Mouse (Mus musculus) lung, postnatal 4 days (tissue): ENCODE measurements at regions not wholly inside any gene's neighbourhood (a gene's known extent, or its start where the extent isn't known, plus 50 kb on each side); places are given as distances from the start of the nearest gene placed in this dataset.

Source experiments
- DNase-seq, 2 experiments: peaks; one replicate each; pipeline ENCODE4 v3.0.0; 2021

DNA sequence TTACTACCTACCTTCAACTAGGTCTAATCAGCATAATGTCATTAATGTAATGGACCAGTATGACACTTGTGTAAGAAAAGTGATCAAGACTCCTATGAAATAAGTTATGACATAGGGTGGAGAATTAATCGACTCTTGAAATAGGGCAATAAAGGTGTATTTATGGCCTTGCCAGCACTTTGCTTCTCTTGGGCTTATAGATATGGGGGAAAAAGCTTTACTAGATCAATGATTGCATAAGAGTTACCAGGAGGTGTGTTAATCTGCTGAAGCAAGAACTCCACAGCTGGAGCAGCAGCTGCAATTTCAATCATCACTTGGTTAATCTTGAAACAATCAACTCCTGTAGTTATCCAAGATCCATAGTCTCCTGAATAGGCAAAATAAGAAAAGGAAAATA is 143.1 kb upstream of the Tle4 start:
- no peak for DNase-seq

DNA sequence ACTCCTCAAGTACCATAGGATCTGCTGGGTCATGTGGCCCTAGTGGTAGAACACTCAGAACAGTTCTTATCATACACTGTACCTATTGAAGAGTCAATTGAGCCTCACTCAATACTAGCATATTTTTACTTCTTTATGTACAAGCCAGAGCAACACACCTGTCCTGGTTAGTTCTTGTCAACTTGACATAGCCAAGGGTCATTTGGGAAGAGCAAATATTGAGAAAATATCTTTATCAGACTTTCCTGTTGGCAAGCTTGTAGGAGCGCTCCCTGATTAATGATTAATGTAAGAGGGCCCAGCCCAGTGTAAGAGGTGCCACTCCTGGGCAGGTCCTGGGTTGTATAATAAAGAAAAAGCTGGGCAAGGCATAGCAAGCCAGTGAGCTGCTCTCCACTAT is 142.3 kb upstream of the Tle4 start:
- DNase-seq = peak; percentile 40 to 71

DNA sequence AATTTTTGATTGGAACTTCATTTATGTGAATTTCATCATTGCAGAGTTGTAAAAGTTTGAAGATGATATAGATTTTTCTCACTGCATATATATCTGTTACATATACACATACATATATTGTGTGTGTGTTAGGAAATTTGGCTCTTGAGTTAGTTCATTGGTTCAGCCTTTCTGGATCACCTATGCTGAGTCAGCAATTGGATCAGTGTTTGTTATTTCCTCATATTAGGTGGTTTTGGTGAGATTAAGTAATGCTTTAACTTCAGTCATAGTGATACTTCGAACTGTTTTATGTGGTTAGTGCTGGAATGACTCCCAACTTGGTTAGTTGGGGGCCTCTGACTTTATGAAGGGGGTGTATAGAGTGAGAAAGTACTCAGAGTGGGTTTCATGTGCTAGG is 138.7 kb upstream of the Tle4 start:
- DNase-seq = no peak

DNA sequence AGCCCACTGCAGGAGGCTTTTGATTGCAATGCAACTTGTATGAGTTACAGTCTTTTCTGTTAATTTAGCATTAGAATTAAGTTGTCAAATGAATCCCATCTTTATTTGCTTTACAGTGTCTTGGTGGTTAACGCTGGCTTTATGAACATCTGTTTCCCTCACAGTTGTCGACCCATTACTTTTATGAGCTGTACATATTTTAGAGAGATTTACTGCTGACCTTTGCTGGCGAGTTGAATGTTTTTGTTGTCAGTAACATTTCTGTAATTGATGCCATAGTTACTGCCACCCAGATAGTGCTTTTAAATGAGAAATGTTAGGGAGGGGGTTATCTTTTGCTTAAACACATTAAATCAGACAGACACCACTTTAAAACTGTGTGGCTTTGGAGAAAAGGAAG is 127.5 kb upstream of the Tle4 start:
- no peak for DNase-seq

DNA sequence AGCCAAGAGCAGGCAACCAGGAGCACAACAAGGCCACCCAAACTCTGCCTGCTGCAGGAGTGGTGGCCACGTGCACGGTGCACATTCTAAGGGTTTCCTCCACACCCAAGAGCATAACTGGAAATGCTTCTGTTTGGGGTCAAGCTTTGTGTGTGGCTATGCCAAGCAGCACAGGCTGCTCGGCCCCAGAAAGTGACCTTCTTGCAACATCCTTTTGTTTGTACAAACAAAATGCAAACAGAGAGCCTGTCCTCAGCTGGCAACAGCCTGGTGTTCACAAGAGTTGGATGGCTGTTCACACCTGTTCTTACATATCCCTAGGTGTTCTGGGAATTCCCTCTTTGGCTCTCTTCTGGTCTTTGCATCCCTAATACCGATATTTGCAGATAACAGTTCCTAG is 126.8 kb upstream of the Tle4 start:
- DNase-seq = no peak

DNA sequence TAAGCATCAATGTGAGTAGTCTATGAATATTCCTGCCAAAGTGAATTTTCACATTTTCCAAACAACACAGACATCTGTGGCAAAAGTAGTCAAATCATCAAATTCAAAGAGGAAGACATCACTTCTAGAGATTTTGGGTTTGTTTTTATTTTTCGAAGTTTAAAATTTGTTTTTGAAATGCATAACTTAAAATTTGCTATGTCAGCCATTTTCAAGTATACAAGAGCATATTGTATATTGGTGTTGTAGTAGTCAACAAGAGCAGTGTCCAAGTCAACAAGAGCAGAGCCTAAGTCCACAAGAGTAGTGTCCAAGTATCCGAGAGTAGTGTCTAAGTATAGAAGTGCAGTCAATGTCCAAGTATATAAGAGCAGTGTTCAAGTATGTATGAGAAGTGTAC is 107.9 kb upstream of the Tle4 start:
- no peak for DNase-seq

DNA sequence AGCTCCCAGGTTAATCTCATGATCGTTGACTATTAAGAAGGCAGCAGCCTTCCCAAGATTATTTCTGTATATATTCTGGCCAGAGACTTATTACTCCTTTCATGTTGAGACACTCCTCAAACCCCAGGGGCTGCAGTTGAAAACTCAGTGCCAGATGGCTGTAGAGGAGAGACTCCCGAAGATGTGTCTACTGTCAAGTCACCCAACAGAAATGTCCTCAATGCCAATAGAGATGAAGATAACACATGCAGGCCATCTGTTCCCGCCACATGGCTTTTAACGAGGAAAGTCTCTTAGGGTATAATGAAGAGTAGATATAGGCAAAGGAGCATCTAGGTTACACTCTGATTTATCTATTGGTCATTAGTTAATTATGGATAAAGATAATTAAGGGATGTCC is 103.3 kb upstream of the Tle4 start:
- DNase-seq = no peak

DNA sequence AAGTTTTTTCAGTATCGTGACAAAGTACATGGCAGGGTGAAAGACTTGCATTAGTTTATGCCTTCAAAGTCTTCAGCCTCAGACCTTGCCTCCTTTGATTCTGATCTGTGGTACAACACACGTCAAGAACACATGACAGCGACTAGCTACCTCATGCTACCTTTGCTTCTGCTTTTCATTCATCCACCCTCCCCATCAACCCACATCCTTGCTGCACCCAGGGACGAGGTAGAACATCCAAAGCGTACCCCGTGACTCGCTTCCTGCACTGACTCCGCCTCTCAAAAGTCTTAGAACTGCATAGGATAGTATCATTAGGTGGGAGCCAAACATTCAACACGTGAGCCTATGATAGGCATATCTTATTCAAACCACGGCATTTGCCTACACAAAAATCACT is 97.5 kb upstream of the Tle4 start:
- no peak for DNase-seq

DNA sequence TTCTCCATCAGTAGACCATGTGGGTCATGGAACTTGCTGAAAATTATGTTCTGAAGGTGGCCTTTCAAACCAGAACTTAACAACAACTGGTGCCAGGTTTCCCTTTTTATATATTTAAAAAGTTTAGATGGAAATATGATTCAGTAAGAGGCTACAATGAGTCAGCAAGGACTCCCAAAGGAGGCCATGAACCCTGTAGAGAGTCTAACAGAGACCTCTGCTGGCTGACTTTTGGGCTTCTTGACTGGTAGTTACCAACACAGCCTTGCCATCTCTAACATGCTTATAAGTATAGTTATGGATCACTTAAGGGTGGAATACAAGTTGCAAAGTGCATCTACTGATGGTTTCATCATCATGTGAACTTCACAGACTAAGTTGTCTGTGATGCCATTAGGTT is 94.3 kb upstream of the Tle4 start:
- DNase-seq = peak in 1 of 2 experiments; percentile 16

DNA sequence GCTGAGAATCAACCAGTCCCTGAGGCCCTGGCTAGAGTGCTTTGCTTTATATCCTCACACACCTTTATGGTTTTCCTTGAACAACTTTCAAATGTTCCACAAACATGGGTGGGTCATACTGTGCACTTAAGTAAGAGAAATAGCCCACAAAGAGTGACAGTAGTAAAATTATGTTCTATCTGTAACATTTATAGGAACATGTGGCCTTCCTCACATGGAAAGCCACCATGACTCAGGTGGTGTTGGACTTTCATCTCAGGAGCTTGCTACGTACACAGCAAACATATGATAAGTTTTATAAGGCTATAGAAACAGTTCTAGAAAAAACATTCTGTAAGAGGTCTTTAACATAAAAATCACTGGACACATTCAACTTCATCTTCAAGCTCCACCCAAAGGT is 87.8 kb upstream of the Tle4 start:
- no peak for DNase-seq

DNA sequence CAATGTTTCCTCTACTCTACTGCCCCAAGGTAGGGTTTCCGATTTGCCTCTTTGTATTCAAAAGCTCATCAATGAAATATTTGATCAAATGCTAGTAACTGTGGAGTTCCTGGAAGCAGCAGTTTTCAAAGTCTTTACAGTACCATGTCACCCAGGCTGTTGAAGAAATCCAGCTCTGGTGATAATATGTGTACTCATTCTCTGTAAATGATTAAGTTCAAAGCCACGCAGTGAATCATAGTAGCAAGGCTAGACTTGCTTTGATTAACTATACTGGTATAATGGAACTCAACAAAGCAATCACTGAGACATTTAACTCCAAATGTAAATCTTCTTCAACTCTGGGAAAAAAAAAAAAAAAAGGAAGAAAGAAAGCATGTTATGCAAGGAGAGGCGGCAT is 86.8 kb upstream of the Tle4 start:
- no peak for DNase-seq

DNA sequence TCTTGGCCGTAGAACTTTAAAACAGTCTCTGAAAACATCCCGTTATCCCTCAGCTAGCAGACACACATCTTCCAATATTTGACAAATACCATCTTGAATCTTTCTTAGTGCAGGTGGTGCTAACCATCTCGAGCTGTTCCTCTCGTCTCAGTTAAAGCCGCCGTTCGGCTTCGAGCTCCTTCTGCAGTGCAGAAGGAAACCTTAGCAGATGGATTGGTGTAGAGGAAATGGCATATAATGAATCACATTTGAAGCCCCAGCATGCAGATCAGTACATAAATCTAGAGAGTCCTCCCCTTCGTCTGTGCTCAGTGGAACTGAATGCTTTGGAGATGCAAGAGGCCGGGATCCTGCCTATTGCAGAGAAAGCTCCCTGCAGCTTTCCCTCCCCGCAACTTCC is 83.5 kb upstream of the Tle4 start:
- no peak for DNase-seq

DNA sequence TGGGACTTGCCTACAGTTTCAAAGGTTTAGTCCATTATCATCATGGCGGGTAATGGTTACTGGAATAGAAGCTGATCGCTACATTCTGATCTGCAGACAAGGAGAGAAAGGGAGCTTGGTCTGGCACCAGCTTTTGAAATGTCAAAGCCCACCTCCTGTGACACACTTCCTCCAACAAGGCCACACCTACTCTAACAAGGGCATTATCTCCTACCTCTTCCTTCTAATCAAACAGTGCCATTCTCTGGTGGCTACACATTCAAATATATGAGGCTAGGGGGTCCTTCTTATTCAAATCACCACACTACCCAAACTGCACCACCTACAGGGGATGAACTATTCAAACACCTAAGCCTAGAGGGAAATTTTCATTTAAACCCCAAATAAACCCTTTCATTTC is 81.9 kb upstream of the Tle4 start:
- no peak for DNase-seq

DNA sequence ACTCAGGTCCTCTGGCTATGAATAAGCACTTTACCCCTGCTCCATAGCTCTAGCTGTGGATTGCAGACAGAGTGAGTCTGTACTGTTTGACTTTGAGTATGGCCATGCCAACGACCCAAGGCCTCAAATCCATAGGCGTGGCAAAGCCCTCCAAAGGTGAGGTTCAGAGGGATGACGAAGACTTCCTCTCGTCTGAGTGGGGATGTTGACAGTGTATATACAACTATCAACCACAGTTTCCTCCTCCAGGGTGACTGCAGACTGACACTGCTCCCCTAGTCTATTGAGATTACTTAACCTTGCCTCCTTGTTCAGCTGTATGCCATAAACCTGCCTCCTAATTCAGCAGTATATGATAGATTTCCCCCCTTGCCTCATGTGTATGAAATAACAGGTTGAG is 80.7 kb upstream of the Tle4 start:
- DNase-seq = no peak

DNA sequence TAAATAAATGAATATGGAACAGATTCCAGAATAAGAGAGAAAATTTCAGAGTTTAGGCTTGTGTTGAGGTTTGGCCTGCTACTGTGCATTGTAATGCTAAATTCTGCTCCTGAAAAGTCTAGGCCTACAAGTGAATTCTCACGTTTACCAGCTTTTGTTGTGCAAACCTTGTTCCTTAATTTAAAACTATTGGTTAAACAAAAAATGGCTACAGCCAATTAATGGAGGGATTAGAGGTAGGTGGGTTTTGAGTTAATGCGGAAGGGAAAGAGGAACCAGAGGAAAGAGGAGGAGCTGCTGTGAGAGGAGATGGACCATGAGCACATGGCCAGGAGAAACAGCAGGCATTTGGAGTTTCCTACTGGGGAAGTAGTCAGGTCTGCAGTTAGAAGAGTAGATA is 79.1 kb upstream of the Tle4 start:
- no peak for DNase-seq

DNA sequence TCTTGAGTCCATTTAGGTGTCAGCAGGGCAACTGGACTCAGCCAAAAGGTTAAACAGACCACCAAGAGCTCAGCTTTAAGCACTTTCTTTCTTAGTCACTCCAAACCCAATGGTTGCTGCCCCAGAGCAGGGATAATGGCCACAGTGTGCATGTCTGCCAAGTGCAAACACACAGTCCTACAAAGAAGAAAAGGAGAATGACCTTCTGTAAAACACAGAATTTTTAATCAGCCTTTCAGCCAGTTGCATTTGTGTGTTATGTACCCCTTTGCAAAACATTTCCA is 72.9 kb upstream of the Tle4 start:
- no peak for DNase-seq

DNA sequence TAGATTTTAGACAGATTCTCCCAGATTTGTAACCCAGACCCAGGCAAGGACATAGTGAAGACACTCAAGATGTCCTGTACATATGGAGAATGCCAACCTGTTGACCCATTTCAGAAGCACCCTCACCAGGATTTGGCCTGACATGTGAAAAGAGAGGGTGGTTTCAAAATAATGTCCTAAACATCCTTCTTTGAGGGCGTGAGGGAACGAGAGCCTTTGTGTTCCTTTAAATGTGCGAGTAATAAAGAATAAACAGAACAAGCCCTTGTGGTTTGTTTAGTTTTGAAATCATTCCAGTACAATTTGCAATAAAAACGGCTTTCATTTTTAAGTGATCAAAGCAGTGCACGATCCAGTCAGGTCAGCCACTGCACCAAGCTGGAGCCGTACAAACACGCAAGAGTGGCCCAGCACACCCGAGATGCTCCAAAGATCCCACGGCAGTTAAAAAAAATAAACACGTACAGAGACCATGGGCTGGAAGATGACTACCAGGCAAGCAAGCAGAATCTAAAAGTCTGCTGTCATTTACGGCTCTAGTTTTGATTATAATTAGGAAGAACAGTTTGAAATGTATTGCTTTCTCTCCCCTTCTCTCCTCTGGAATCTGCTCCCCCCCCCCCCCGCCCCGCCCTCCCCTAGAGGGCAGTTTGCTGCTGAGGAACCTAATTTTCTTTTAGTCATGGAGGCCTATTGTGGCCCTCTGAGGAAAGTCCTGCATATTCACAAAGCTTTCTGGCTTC is 72.4 kb upstream of the Tle4 start:
- no peak for DNase-seq

DNA sequence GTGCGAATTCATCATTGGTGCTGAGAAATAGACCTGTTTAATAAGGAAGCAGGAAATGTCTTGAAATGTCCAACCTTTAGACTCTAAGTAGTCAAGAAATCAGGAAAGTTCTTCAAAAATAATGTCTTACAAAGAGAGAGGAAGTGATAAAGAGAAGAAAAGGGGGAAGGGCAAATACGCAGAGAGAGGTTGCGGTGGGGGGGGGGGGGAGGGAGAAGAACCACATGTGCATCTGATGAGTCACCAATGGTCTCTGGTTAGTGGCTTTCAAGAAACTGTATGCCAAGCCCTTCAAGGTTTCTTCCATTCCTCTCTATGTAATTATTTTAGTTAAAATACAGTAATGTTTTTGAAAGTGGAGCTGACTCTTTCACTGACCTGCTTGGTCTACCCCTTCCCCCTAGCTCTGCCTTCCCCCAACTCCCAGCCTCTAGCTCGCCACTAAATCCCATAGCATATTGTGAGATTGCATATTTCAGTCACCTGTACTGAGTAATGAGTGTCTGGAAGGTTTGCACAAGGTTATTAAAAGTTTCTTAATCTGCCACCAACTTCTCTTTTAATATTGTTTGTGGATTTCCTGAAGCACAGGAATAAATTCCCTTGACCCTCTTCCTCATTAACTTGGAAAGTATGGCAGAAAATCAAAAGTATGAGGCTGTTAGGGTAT is 70.8 kb upstream of the Tle4 start:
- DNase-seq = no peak

DNA sequence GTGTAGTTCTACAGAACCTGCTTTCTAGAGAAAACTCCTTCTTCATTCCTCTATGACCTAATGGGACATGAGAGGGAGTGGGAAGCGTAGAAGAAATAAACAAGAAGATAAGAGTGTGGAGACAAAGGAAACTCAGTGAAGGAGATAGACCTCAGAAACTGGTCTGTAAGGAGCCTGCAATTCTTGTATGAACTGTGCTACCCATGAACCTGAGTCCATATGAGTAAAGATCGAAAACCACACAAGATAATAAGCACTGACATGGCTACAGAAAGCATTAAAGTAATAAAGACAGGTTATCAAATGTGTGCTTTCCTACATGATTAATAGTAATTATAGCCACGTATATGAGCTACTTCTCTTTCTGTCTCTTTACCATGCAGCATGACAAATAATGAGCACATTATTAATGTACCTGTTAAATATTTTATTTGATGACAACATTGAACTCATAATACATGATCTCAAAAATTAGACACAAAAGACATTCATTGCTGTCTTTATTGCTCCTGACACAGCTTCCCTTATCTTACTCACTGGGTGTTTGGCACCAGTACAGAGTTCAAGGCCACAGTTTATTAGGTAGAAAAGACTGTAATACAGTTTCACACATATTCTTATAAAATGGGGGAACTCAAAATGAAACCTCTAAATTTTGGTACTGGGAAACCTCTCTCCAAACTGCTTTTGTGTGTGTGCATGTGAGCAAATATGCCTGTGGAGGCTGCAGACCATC is 67.0 kb upstream of the Tle4 start:
- DNase-seq = no peak

DNA sequence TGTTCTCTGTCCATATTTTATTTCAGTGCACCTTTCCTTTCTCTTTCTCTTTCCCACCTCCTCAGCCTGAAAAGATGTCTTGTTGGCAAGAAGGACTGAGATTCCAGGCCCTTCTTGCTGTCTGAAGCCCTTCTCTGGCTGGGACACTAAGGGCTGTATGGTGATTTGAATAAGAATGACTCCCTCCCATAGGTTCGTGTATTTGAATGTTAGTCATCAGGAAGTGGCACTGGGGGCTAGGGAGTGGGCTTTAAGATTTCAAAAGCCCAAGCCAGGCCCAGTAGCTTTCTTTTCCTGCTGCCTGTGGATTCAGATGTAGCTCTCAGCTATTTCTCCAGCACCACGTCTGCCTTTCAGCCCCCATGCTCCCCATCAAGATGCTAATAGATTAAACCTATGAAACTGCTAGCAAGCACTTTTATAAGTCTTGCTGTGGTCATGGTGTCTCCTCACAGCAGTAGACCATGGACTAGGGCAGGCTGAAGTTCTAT is 66.3 kb upstream of the Tle4 start:
- no peak for DNase-seq

DNA sequence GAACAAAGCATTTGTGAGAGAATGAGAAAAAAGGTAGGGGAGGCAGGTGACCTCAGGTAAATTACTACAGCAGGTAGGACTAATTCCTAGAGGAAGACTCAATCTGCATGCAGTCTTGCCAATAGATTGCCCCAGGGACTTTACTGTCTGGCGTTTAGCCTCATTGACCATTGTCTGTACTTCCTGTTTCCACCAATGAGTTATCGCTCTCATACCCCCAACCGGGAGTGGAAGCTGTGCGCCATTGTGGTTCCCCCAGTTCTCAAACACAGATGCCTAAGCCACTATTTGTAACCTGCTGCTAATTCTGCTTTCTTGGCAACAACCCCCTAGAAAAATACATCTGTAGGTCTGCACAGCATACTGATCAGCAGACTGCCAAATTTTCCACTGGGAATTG is 65.5 kb upstream of the Tle4 start:
- DNase-seq = no peak

DNA sequence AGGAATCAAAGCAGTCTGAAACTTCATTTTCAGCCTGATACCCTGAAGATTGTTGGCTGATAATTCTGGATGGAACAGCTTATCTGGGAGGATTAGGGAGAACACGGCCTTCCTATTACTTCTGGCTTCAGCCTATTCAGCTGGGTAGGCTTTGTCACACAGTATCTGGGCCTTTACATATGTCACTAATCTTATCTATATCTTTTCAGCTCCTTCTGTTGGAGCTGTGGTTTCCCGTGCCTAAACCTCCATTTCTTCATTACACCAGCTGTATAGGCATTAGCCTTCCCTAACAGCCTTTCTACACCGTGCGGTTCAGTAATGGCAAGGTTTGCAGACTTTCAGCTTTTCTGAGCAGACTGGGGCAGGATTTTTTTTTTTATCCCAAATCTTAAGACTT is 61.9 kb upstream of the Tle4 start:
- no peak for DNase-seq

DNA sequence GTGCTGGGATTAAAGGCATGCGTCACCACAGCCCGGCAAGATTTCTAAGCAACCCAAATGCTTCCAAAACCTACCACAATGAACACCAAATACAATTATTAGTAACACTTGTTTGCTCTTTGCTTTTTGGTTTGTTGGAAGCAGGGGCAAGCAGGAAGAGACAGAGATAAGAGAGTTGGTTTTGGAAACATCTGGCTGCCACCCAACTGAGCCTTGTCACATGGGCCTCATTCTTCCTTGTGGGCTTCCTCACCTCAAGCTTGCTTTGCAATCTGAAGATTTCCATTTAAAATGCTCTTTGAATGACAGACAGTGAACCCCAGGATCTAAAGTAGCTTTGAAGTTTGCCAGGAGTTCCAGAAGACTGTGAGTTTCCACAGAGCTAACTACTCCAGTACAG is 60.6 kb upstream of the Tle4 start:
- DNase-seq = no peak

DNA sequence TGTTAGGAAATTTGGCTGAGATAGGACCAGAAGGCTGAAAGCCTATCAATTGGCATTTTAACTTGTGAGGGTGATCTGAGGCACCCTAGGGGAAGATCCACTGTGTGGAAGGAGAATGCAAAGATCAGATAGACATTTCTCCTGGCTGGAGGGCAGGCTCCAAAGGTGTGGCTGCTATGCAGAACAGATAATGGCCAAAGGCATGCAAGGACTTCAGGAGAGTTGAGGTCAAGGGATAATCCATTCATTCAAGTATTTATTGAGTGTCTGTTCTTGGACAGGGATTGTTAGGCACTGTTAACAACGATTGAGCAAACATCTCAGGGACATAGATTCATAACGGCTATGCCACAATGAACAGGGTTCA is 58.2 kb upstream of the Tle4 start:
- DNase-seq = no peak
